In the genomic region with DNA sequence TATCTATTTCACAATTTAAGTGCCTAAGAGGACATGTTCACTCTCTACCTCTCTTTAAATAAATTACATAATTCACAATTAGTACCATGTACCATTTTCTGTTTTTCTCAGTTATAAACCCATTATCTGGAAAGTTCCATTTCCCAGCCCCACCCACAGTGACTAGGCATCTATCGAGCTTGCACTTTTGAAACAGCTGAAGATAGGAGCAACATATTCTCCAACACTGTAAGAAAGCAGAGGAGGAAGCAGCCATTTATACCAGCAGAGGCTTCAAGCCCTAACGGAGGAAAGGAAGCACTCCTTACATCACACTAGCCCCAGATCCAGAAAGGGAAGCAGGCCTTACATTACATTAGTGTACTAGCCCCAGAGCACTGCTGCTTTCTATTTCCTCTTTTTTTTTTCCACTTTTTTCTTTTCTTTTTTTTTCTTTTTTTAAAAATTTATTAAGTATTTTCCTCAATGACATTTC, we compare ENCODE assay signal across 8 mouse cellular contexts.
DNase-seq lines count a peak whose midpoint lies in the region; ATAC-seq lines count a peak whose summit lies in the region.

No protein-coding gene starts in this region.

- H3K9me3 ChIP-seq in forebrain, embryonic 11.5 days (ENCODE audit: control insufficient read depth, low read length), result no peaks in the 10 kb centered on the region

- 85% methylated on average over 2 of the region's 2 CpGs for WGBS in forebrain, embryonic 11.5 days

- H3K27me3 ChIP-seq in forebrain, embryonic 11.5 days (ENCODE audit: control insufficient read depth, insufficient read depth, low read length), result no peaks in the 10 kb centered on the region

- DNase-seq in frontal cortex, postnatal 36 days (ENCODE audit: low spot score in 2 of 2), result peak; percentile 12 to 38
- DNase-seq in frontal cortex, postnatal 25 days (ENCODE audit: low spot score in 2 of 2), result no peak
- peak; percentile 52 for DNase-seq in NIH3T3 (ENCODE audit: low read depth)
- DNase-seq in monocyte, adult 2 months (ENCODE audit: low read depth in 1 of 2, low spot score in 2 of 2), result peak; percentile 69 to 75
- no peak for DNase-seq in forebrain, embryonic 11.5 days (ENCODE audit: low spot score)
- no peak for DNase-seq in yolk sac, embryonic 10.5 days (ENCODE audit: low spot score)
- no peak for DNase-seq in cerebellum, postnatal 10 days

- no peak overlapping the region for H3K4me2 ChIP-seq in forebrain, embryonic 11.5 days (ENCODE audit: low read depth, low read length, severe bottlenecking)

- ATAC-seq in hematopoietic stem cell, adult 5-6 weeks (replicated peaks in 1 of 2; ENCODE audit: insufficient read depth in 1 of 2, low FRiP score in 2 of 2, low TSS enrichment in 1 of 2, low read depth in 1 of 2, poor library complexity in 2 of 2, severe bottlenecking in 2 of 2), result peak; percentile 88 to 99
- ATAC-seq in forebrain, embryonic 11.5 days (replicated peaks; ENCODE audit: low FRiP score), result no peak

- H3K4me3 ChIP-seq in forebrain, embryonic 11.5 days (ENCODE audit: low read depth, low read length), result no peak overlapping the region

- H3K4me1 ChIP-seq in forebrain, embryonic 11.5 days (replicated peaks; ENCODE audit: control insufficient read depth, insufficient read depth, low read length), result no peaks in the 10 kb centered on the region

- H3K27ac ChIP-seq in forebrain, embryonic 11.5 days (ENCODE audit: low read depth, low read length), result no peak overlapping the region

- H3K9ac ChIP-seq in forebrain, embryonic 11.5 days (ENCODE audit: low read length), result no peak overlapping the region

- H3K36me3 ChIP-seq in forebrain, embryonic 11.5 days (ENCODE audit: control insufficient read depth, insufficient read depth, low read length), result no peaks in the 10 kb centered on the region

Comparison
In these comparisons a context has a peak if more than half of its experiments do, and no peak if none do; other contexts are left out.
1. DNase-seq: peak in frontal cortex, postnatal 36 days (2 of 2), NIH3T3 (single experiment) and monocyte, adult 2 months (2 of 2); none in frontal cortex, postnatal 25 days (0 of 2), forebrain, embryonic 11.5 days (single experiment), yolk sac, embryonic 10.5 days (single experiment) and cerebellum, postnatal 10 days (0 of 2).